Mouse (Mus musculus) bone marrow, adult 2 months (tissue): ENCODE measurements around the gene Tmem253.

Source experiments
- CTCF ChIP-seq: fragments of 200-500 bp; IDR thresholded peaks from 2 replicates; pipeline ENCODE4 v1.5.1; 2011; ENCODE audit warnings: low read length, control low read depth; ENCODE audit not compliant: control insufficient read depth, insufficient read depth
- POLR2A ChIP-seq: fragments of 200-500 bp; IDR thresholded peaks from 2 replicates; pipeline ENCODE4 v1.6.1; 2011; ENCODE audit warnings: low read depth, mild to moderate bottlenecking, control low read depth, low read length, borderline replicate concordance; ENCODE audit not compliant: control insufficient read depth

GRCm38 (mm10) chr14:52045966-52046565, 30.6 kb downstream of the Tmem253 start:
- TF ChIP-seq CTCF, result no peak
- TF ChIP-seq POLR2A, result no peak
